Mouse (Mus musculus) testis, adult 2 months (tissue): ENCODE data around the gene Arhgap33.

Experiments
- CTCF ChIP-seq: fragments of 200-500 bp; IDR thresholded peaks from 2 replicates; pipeline ENCODE4 v1.5.1; 2012; ENCODE audit warnings: low read depth, mild to moderate bottlenecking, inconsistent platforms, low read length, moderate library complexity; ENCODE audit not compliant: control insufficient read depth, insufficient read depth, insufficient replicate concordance
- POLR2A ChIP-seq: fragments of 200-500 bp; IDR thresholded peaks from 2 replicates; pipeline ENCODE4 v1.6.1; 2012; ENCODE audit warnings: low read depth, mild to moderate bottlenecking, inconsistent platforms, low read length, moderate library complexity; ENCODE audit not compliant: control insufficient read depth

DNA sequence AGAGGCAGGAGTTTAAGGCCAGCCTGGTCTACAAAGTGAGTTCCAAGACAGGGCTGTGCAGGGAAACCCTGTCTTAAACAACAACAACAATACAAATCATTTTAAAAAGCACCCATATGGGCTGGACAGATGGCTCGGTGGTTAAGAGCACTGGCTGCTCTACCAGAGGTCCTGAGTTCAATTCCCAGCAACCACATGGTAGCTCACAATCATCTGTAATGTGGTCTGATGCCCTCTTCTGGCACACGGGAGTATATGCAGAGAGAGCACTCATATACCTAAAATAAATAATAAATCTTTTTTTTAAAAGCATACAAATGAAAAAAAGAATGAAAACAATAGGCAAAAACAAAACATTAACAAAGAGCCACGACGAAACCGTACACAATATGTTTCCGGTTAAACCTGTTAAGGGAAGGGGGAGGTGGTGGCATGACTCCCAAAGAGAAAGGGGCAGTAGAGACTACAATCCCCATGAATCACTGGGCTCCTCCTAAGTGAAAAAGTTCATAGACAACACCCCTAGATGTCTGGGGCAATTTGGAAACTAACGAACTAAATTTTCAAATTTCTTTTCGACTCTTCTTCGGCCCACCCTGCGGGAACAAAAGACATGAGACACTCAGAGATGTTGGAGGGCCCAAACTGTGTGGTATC, 16.7 kb upstream of the Arhgap33 start:
- TF ChIP-seq CTCF (no peak), POLR2A (no peak)
